Mouse (Mus musculus) liver, adult 2 months (tissue): ENCODE data around the gene Hist1h2bq. TPM values are rescaled to one million over a fixed set of nuclear protein-coding genes. Genes with fewer than 3 reads are reported as not detected.
A peak's percentile ranks its signal among the peaks of the same experiment; 100 is the strongest.

Experiments used
- DNase-seq: peaks from one replicate; pipeline ENCODE4 v3.0.0-alpha.2; 2011; ENCODE audit warnings: low read depth, low spot score; ENCODE audit errors: extremely low read depth
- H3K27ac ChIP-seq: fragments of 200-500 bp; replicated peaks from 2 replicates; pipeline ENCODE4 v1.5.1; 2012; ENCODE audit warnings: low read depth, mild to moderate bottlenecking, control low read depth, inconsistent platforms, low read length; ENCODE audit not compliant: insufficient read depth
- H3K27me3 ChIP-seq: fragments of 200-500 bp; 2 replicates; pipeline ENCODE4 v1.6.1; 2012; ENCODE audit warnings: mild to moderate bottlenecking, moderate library complexity, low read length, inconsistent platforms; ENCODE audit not compliant: control insufficient read depth, insufficient read depth
- H3K36me3 ChIP-seq: fragments of 200-500 bp; 2 replicates; pipeline ENCODE4 v1.6.1; 2012; ENCODE audit warnings: low read length, inconsistent platforms; ENCODE audit not compliant: control insufficient read depth, insufficient read depth
- H3K4me1 ChIP-seq: fragments of 200-500 bp; 2 replicates; pipeline ENCODE4 v1.6.1; 2011; ENCODE audit warnings: low read length; ENCODE audit not compliant: control insufficient read depth, insufficient read depth
- H3K4me3 ChIP-seq: fragments of 200-500 bp; 2 replicates; pipeline ENCODE4 v1.5.1; 2011; ENCODE audit warnings: low read depth, mild to moderate bottlenecking, control low read depth, low read length, moderate library complexity; ENCODE audit not compliant: insufficient read depth
- H3K79me2 ChIP-seq: fragments of 200-500 bp; 2 replicates; pipeline ENCODE4 v1.6.1; 2012; ENCODE audit warnings: inconsistent platforms, mild to moderate bottlenecking, low read length, moderate library complexity; ENCODE audit not compliant: control insufficient read depth, insufficient read depth
- H3K9ac ChIP-seq: fragments of 200-500 bp; 2 replicates; pipeline ENCODE4 v1.6.1; 2012; ENCODE audit warnings: low read depth, mild to moderate bottlenecking, control low read depth, inconsistent platforms, low read length
- CTCF ChIP-seq: fragments of 200-500 bp; IDR thresholded peaks from 2 replicates; pipeline ENCODE4 v1.5.1; 2011; ENCODE audit warnings: low read depth, low read length, control low read depth
- POLR2A ChIP-seq: fragments of 200-500 bp; IDR thresholded peaks from 2 replicates; pipeline ENCODE4 v1.6.1; 2011; ENCODE audit warnings: low read length, control low read depth; ENCODE audit not compliant: insufficient read depth; ENCODE audit errors: extremely low read depth
- WGBS: fragments of 180-500 bp; shearing (Covaris S2); methylation state at CpG from one replicate; pipeline ENCODE4 v1.1.7; 2018; 5-methylcytosine and 5-hydroxymethylcytosine counted together
- polyA plus RNA-seq: library from polyadenylated mRNA; depleted of rRNA; stranded (reverse); fragments of >200 nt; gene quantifications from 2 replicates; pipeline ENCODE4 v1.2.3, GENCODE M21; 2012; rRNA removed
- total RNA-seq: library from RNA; depleted of rRNA; stranded (reverse); fragments of >200 nt; gene quantifications from 2 replicates; pipeline ENCODE4 v1.2.3, GENCODE M21; 2014; rRNA removed

The Hist1h2bq gene
- total and polyA plus RNA-seq, 2 experiments = 1.2 to 2.1 TPM

- no peak for TF ChIP-seq POLR2A
- H3K4me1 ChIP-seq = peaks cover 7% of the 10 kb centered on the region
- no peaks in the 10 kb centered on the region for H3K27me3 ChIP-seq
- H3K9ac ChIP-seq = no peak overlapping the region
- no peaks in the 10 kb centered on the region for H3K36me3 ChIP-seq
- 54% methylated on average over 1 of the region's 1 CpGs for WGBS
- no peaks in the 10 kb centered on the region for H3K79me2 ChIP-seq
- no peak for DNase-seq
- no peak overlapping the region for H3K27ac ChIP-seq
- H3K4me3 ChIP-seq = no peak overlapping the region
Observed at GRCm38 (mm10) chr13:21781639-21782038, 28.4 kb downstream of the Hist1h2bq start.

- no peaks in the 10 kb centered on the region for H3K79me2 ChIP-seq
- H3K9ac ChIP-seq = no peak overlapping the region
- TF ChIP-seq CTCF (no peak), POLR2A (no peak)
- H3K36me3 ChIP-seq = no peaks in the 10 kb centered on the region
- no peak overlapping the region for H3K4me3 ChIP-seq
- no peak for DNase-seq
- no peak overlapping the region for H3K27ac ChIP-seq
- peaks cover 7% of the 10 kb centered on the region for H3K4me1 ChIP-seq
- no peaks in the 10 kb centered on the region for H3K27me3 ChIP-seq
- 54% methylated on average over 6 of the region's 6 CpGs for WGBS
Observed at GRCm38 (mm10) chr13:21781021-21781555, 28.9 kb downstream of the Hist1h2bq start.

- H3K4me3 ChIP-seq = peak within 1 kb of the TSS; percentile 57
- no peaks in the 10 kb centered on the region for H3K27me3 ChIP-seq
- peak; percentile 31 for DNase-seq
- WGBS = 1% methylated on average over 44 of the region's 44 CpGs
- H3K36me3 ChIP-seq = no peaks in the 10 kb centered on the region
- H3K27ac ChIP-seq = no peak within 1 kb of the TSS
- H3K9ac ChIP-seq = peak within 1 kb of the TSS; percentile 69
- TF ChIP-seq CTCF = no peak
- TF ChIP-seq POLR2A = 0 out of 2 replicates have a peak, but pooled peaks have one; percentile 30
- no peaks in the 10 kb centered on the region for H3K79me2 ChIP-seq
- H3K4me1 ChIP-seq = peaks cover 7% of the 10 kb centered on the region
Observed at GRCm38 (mm10) chr13:21779767-21780731, 29.9 kb downstream of the Hist1h2bq start, which contains the start of gene Hist1h1b. Gene Hist1h1b, minus strand, starts transcription at chr13:21780625.

- Histone ChIP-seq H3K27me3 (no peaks in the 10 kb centered on the region), H3K9ac (peak overlapping the region; percentile 69), H3K4me3 (peak overlapping the region; percentile 57), H3K36me3 (no peaks in the 10 kb centered on the region), H3K4me1 (peaks cover 7% of the 10 kb centered on the region), H3K79me2 (no peaks in the 10 kb centered on the region), H3K27ac (peak overlapping the region; percentile 8; the same call in 1 of the 2 replicates)
- TF ChIP-seq POLR2A (no peak), CTCF (no peak)
- WGBS = 3% methylated on average over 33 of the region's 33 CpGs
- peak; percentile 68 for DNase-seq
Observed at GRCm38 (mm10) chr13:21778814-21779766, 30.9 kb downstream of the Hist1h2bq start.

Other genes with a start within 250 kb of the Hist1h2bq start
Only the 30 nearest of the 31 such genes appear.
- gene Olfr1364, start 228.4 kb downstream of the Hist1h2bq start, total RNA-seq = not detected in 2 replicates
- gene Olfr1364, start 228.4 kb downstream of the Hist1h2bq start, polyA plus RNA-seq = not detected in 2 replicates
- gene Olfr1362, start 196.2 kb downstream of the Hist1h2bq start, total RNA-seq = not detected in 2 replicates
- gene Olfr1362, start 196.2 kb downstream of the Hist1h2bq start, polyA plus RNA-seq = not detected in 2 replicates
- gene Olfr11, start 167.7 kb downstream of the Hist1h2bq start, total RNA-seq = not detected in 2 replicates
- not detected in 2 replicates for gene Olfr11, start 167.7 kb downstream of the Hist1h2bq start, polyA plus RNA-seq
- not detected in 2 replicates for gene Olfr1361, start 146.8 kb downstream of the Hist1h2bq start, total RNA-seq
- not detected in 2 replicates for gene Olfr1361, start 146.8 kb downstream of the Hist1h2bq start, polyA plus RNA-seq
- not detected in 2 replicates for gene Olfr1360, start 132.8 kb downstream of the Hist1h2bq start, total RNA-seq
- gene Olfr1360, start 132.8 kb downstream of the Hist1h2bq start, polyA plus RNA-seq = not detected in 2 replicates
- not detected in 2 replicates for gene Olfr1359, start 112.1 kb downstream of the Hist1h2bq start, total RNA-seq
- gene Olfr1359, start 112.1 kb downstream of the Hist1h2bq start, polyA plus RNA-seq = not detected in 2 replicates
- gene Hist1h2bl, start 94.1 kb downstream of the Hist1h2bq start, total RNA-seq = 1.4 and 1.5 TPM in 2 replicates
- gene Hist1h2bl, start 94.1 kb downstream of the Hist1h2bq start, polyA plus RNA-seq = 0.90 TPM in 1 of 2 replicates, not detected in the other
- gene Hist1h2ai, start 93.8 kb downstream of the Hist1h2bq start, total RNA-seq = 8.9 and 10.2 TPM in 2 replicates
- gene Hist1h2ai, start 93.8 kb downstream of the Hist1h2bq start, polyA plus RNA-seq = 0.64 and 1.6 TPM in 2 replicates
- gene Hist1h3h, start 92.5 kb downstream of the Hist1h2bq start, total RNA-seq = 24.2 and 48.6 TPM in 2 replicates
- gene Hist1h3h, start 92.5 kb downstream of the Hist1h2bq start, polyA plus RNA-seq = 1.8 TPM in 1 of 2 replicates, not detected in the other
- gene Hist1h2bm, start 88.2 kb downstream of the Hist1h2bq start, total RNA-seq = 2.8 and 7.2 TPM in 2 replicates
- not detected in 2 replicates for gene Hist1h2bm, start 88.2 kb downstream of the Hist1h2bq start, polyA plus RNA-seq
- gene Hist1h4j, start 75.1 kb downstream of the Hist1h2bq start, total RNA-seq = 21.5 and 24.9 TPM in 2 replicates
- 0.31 and 1.1 TPM in 2 replicates for gene Hist1h4j, start 75.1 kb downstream of the Hist1h2bq start, polyA plus RNA-seq
- gene Hist1h4k, start 59.7 kb downstream of the Hist1h2bq start, total RNA-seq = 41.2 and 45.6 TPM in 2 replicates
- 3.6 and 8.6 TPM in 2 replicates for gene Hist1h4k, start 59.7 kb downstream of the Hist1h2bq start, polyA plus RNA-seq
- gene Hist1h2ak, start 56.4 kb downstream of the Hist1h2bq start, total RNA-seq = 3.3 and 6.0 TPM in 2 replicates
- 0.47 TPM in 1 of 2 replicates, not detected in the other for gene Hist1h2ak, start 56.4 kb downstream of the Hist1h2bq start, polyA plus RNA-seq
- 4.6 and 10.8 TPM in 2 replicates for gene Hist1h2bn, start 56.1 kb downstream of the Hist1h2bq start, total RNA-seq
- gene Hist1h2bn, start 56.1 kb downstream of the Hist1h2bq start, polyA plus RNA-seq = not detected in 2 replicates
- gene Hist1h1b, start 29.6 kb downstream of the Hist1h2bq start, total RNA-seq = 3.5 and 4.5 TPM in 2 replicates
- gene Hist1h1b, start 29.6 kb downstream of the Hist1h2bq start, polyA plus RNA-seq = 0.35 TPM in 1 of 2 replicates, not detected in the other
- 26.6 and 38.0 TPM in 2 replicates for gene Hist1h3i, start 26.8 kb downstream of the Hist1h2bq start, total RNA-seq
- gene Hist1h3i, start 26.8 kb downstream of the Hist1h2bq start, polyA plus RNA-seq = 4.1 and 5.4 TPM in 2 replicates
- 7.3 and 8.7 TPM in 2 replicates for gene Hist1h2an, start 23.0 kb downstream of the Hist1h2bq start, total RNA-seq
- gene Hist1h2an, start 23.0 kb downstream of the Hist1h2bq start, polyA plus RNA-seq = not detected in 2 replicates
- 0.40 and 0.74 TPM in 2 replicates for gene Hist1h2bp, start 22.7 kb downstream of the Hist1h2bq start, total RNA-seq
- gene Hist1h2bp, start 22.7 kb downstream of the Hist1h2bq start, polyA plus RNA-seq = not detected in 2 replicates
- 0.55 TPM in 1 of 2 replicates, not detected in the other for gene Hist1h2ao, start 268 bp upstream of the Hist1h2bq start, total RNA-seq
- not detected in 2 replicates for gene Hist1h2ao, start 268 bp upstream of the Hist1h2bq start, polyA plus RNA-seq
- gene Hist1h4m, start 1.5 kb upstream of the Hist1h2bq start, total RNA-seq = 0.60 and 0.74 TPM in 2 replicates
- not detected in 2 replicates for gene Hist1h4m, start 1.5 kb upstream of the Hist1h2bq start, polyA plus RNA-seq
- gene Hist1h4n, start 22.0 kb upstream of the Hist1h2bq start, total RNA-seq = 336 and 466 TPM in 2 replicates
- 4.5 and 8.5 TPM in 2 replicates for gene Hist1h4n, start 22.0 kb upstream of the Hist1h2bq start, polyA plus RNA-seq
- gene Hist1h2ap, start 23.3 kb upstream of the Hist1h2bq start, total RNA-seq = 37.4 and 51.8 TPM in 2 replicates
- 6.3 and 14.0 TPM in 2 replicates for gene Hist1h2ap, start 23.3 kb upstream of the Hist1h2bq start, polyA plus RNA-seq
- gene Hist1h2br, start 23.5 kb upstream of the Hist1h2bq start, total RNA-seq = 0.65 and 1.3 TPM in 2 replicates
- gene Hist1h2br, start 23.5 kb upstream of the Hist1h2bq start, polyA plus RNA-seq = 1.0 and 11.9 TPM in 2 replicates
- 0.18 and 0.60 TPM in 2 replicates for gene Zfp184, start 134.9 kb upstream of the Hist1h2bq start, total RNA-seq
- gene Zfp184, start 134.9 kb upstream of the Hist1h2bq start, polyA plus RNA-seq = 0.07 and 0.11 TPM in 2 replicates
- not detected in 2 replicates for gene Pom121l2, start 171.0 kb upstream of the Hist1h2bq start, total RNA-seq
- gene Pom121l2, start 171.0 kb upstream of the Hist1h2bq start, polyA plus RNA-seq = not detected in 2 replicates
- gene Prss16, start 199.5 kb upstream of the Hist1h2bq start, total RNA-seq = not detected in 2 replicates
- 0.12 TPM in 1 of 2 replicates, not detected in the other for gene Prss16, start 199.5 kb upstream of the Hist1h2bq start, polyA plus RNA-seq
- 1.8 and 2.6 TPM in 2 replicates for gene Hist1h2ah, start 225.4 kb upstream of the Hist1h2bq start, total RNA-seq
- not detected in 2 replicates for gene Hist1h2ah, start 225.4 kb upstream of the Hist1h2bq start, polyA plus RNA-seq
- gene Hist1h2bk, start 225.7 kb upstream of the Hist1h2bq start, total RNA-seq = 15.6 and 28.1 TPM in 2 replicates
- 0.46 and 0.48 TPM in 2 replicates for gene Hist1h2bk, start 225.7 kb upstream of the Hist1h2bq start, polyA plus RNA-seq
- gene Hist1h4i, start 231.2 kb upstream of the Hist1h2bq start, total RNA-seq = 6.8 and 9.2 TPM in 2 replicates
- 5.2 and 12.3 TPM in 2 replicates for gene Hist1h4i, start 231.2 kb upstream of the Hist1h2bq start, polyA plus RNA-seq
- gene Hist1h2ag, start 232.7 kb upstream of the Hist1h2bq start, total RNA-seq = 11.1 and 22.4 TPM in 2 replicates
- 0.55 TPM in 1 of 2 replicates, not detected in the other for gene Hist1h2ag, start 232.7 kb upstream of the Hist1h2bq start, polyA plus RNA-seq